Mouse (Mus musculus) cerebellum, adult 2 months (tissue): ENCODE results near the gene Ngef.

Experiments
- CTCF ChIP-seq: fragments of 200-500 bp; IDR thresholded peaks from 2 replicates; pipeline ENCODE4 v1.5.1; 2011; ENCODE audit warnings: low read depth, mild to moderate bottlenecking, control low read depth, low read length, moderate library complexity, borderline replicate concordance; ENCODE audit not compliant: insufficient read depth
- POLR2A ChIP-seq: fragments of 200-500 bp; IDR thresholded peaks from 2 replicates; pipeline ENCODE4 v1.6.1; 2011; ENCODE audit warnings: low read length, control low read depth, borderline replicate concordance; ENCODE audit not compliant: insufficient read depth

DNA sequence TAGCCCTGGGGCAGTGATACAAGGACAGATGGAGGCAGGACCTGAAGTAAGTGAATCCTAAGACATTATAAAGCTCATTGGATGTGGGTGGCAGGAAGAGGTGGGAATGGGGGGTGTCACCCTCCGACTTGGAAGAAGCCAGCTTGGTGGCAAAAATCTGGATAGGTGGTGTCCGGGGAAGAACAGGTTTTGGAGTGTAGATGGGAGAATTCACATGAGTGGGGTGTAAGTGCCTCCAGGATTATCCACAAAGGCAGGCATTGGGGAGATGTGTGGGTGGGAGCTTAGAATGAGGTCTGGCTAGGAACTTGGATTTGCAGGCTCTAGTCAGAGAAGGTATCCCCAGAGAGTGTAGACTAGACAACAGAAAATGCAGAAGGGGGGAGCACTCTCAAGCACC is 31.6 kb upstream of the Ngef start:
- TF ChIP-seq CTCF (no peak), POLR2A (no peak)
